Mouse (Mus musculus) stomach, postnatal 0 days (tissue): Measurements from ENCODE around the gene Nrip2.

ENCODE experiments used
- CTCF ChIP-seq: IDR thresholded peaks from 2 replicates; pipeline ENCODE4 v1.5.1; 2016; ENCODE audit warnings: antibody characterized with exemption, low read depth, mild to moderate bottlenecking, moderate library complexity
- EP300 ChIP-seq: optimal IDR thresholded peaks from 2 replicates; pipeline ENCODE3; 2016; ENCODE audit warnings: antibody characterized with exemption

DNA sequence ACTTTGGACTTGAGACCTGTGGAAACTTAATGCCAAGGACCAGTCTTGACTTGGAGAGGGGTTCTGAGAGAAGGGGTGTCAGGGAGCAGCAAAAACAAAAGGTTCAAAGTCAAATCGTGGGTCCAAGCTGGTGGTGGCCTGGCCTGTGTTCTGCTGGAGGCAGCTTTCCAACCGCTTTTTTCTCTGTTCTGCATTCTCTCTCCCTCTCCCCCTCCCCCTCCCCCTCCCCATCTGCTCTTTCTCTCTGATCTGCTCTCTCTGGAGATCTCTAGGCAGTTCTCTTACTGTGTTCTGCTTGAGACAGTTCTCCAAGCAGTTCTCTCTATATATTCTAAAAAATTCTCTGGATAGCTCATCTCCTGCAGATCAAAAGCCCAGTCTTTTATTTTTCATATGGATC is 61.2 kb downstream of the Nrip2 start:
- TF ChIP-seq CTCF (no peak), EP300 (no peak)
